Mouse (Mus musculus) cortical plate, adult 2 months (tissue): ENCODE data around the gene Tas2r144. TPM values are rescaled to one million over a fixed set of nuclear protein-coding genes. Genes with fewer than 3 reads are reported as not detected.
A peak's percentile ranks its signal among the peaks of the same experiment; 100 is the strongest.

Source experiments
- H3K27ac ChIP-seq: fragments of 200-500 bp; 2 replicates; pipeline ENCODE4 v1.5.1; 2012; ENCODE audit warnings: low read length, control low read depth, inconsistent platforms; ENCODE audit not compliant: insufficient read depth
- H3K4me1 ChIP-seq: fragments of 200-500 bp; 2 replicates; pipeline ENCODE4 v1.6.1; 2011; ENCODE audit warnings: low read length; ENCODE audit not compliant: control insufficient read depth, insufficient read depth
- H3K4me3 ChIP-seq: fragments of 200-500 bp; 2 replicates; pipeline ENCODE4 v1.5.1; 2011; ENCODE audit warnings: mild to moderate bottlenecking, low read length, control low read depth; ENCODE audit not compliant: insufficient read depth
- CTCF ChIP-seq: fragments of 200-500 bp; IDR thresholded peaks from 2 replicates; pipeline ENCODE4 v1.5.1; 2011; ENCODE audit warnings: mild to moderate bottlenecking, control low read depth, low read length; ENCODE audit not compliant: insufficient read depth; ENCODE audit errors: extremely low read depth
- POLR2A ChIP-seq: fragments of 200-500 bp; IDR thresholded peaks from 2 replicates; pipeline ENCODE4 v1.6.1; 2011; ENCODE audit warnings: mild to moderate bottlenecking, low read length, control low read depth; ENCODE audit not compliant: insufficient read depth; ENCODE audit errors: extremely low read depth
- polyA plus RNA-seq: library from polyadenylated mRNA; depleted of rRNA; stranded (reverse); fragments of >200 nt; gene quantifications from 2 replicates; pipeline ENCODE4 v1.2.3, GENCODE M21; 2012

Tas2r144 gene
- polyA plus RNA-seq, 1 experiment: not detected

DNA sequence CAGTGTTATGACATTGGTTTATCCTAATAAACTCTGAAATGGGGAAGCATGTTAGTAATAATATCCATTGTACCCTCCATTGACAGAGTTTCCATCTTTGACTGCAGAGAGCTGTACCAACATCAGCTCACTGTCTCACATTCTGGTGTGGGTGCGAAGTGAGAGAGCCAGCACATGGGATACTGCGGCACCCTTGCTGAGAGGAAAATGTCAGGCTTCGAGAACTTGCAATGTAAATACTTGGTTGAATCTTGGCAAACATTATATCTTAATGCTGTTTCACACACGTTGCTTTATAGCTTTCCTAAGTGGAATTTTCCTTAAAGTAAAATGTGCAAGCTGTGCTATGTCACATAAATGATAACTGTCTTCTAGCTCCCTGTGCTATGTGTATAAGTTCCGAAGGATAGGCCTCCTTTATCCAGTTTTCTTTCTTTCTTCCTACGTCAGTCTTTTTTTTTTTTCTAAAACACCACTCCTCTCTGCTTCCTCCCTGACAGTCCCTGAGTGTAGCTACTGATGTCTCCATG lies 22.2 kb downstream of the Tas2r144 start:
- H3K4me1 ChIP-seq: no peaks in the 10 kb centered on the region
- no peak overlapping the region for H3K27ac ChIP-seq
- no peak overlapping the region for H3K4me3 ChIP-seq
- TF ChIP-seq POLR2A: no peak
- TF ChIP-seq CTCF: no peak

DNA sequence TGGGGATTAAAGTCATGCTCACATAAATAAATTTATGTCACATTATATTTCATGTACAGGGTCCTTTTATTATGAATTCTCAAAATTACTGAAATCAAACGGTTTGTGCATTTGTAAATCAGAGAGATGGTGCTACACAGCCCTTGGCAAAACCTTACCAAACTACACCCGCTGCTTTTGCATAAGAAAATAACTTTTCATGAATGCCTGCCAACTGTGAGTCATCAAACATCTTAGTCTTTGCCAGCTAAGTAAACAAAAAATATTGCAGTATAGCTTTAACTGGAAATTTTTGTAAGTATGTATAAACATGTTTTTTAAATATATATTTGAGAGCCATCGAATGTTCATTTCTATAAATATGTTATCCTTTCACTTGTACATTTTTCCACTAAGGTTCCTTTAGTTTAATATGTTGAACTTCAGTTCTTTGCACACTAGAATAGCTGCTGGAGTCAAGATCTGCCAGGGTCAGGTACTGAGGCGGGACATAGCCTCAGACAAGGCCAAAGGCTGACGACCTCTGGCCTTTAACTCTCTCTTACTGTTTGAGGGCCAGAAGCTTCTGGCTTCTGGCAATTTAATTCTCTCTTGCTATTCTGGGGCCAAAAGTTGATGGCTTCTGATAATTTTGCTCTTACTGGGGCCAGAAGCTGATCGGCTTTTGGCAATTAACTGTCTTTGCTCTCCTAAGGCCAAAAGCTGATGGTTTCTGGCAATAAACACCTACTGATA lies 26.4 kb downstream of the Tas2r144 start:
- TF ChIP-seq POLR2A: no peak
- no peak for TF ChIP-seq CTCF
- no peaks in the 10 kb centered on the region for H3K4me1 ChIP-seq
- no peak overlapping the region for H3K27ac ChIP-seq
- no peak overlapping the region for H3K4me3 ChIP-seq

DNA sequence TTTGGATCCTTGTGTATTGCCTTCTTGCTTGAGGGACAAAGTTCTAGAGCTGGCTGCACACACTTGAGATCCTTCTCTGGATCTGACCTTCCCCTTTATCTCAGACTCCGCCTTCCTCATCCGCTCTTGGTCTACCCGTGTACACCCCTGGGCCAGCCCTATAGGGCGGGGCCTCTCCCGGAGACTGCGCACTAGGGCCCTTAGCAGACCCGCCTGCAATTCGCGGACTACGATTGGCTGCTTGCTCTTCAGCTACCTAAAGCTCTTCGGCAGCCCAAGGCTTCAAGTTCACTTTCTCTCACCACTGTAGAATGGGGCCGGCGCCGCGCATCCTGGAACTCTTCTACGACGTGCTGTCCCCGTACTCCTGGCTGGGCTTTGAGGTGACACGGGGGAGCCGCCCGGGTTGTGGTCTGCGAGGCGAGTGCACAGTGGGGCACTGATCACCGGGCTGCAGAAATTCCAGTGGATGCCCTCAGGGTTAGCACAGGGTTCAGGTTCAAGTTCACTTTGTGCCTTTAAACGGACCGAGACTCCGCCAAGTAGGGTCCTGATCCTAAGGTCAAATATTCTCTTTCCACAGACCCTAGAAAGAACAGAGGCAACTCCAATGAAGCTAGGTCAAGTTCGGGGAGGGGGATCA lies 30.7 kb downstream of the Tas2r144 start, which contains the start of gene Gstk1:
Gene Gstk1, plus strand, starts transcription at position 225 of the 643 bp plus-strand sequence.
- TF ChIP-seq POLR2A: peak; percentile 55; the same call in 1 of the 2 replicates
- TF ChIP-seq CTCF: no peak
- Histone ChIP-seq H3K4me3 (peak within 1 kb of the TSS; percentile 36), H3K4me1 (no peaks in the 10 kb centered on the region), H3K27ac (no peak within 1 kb of the TSS)

DNA sequence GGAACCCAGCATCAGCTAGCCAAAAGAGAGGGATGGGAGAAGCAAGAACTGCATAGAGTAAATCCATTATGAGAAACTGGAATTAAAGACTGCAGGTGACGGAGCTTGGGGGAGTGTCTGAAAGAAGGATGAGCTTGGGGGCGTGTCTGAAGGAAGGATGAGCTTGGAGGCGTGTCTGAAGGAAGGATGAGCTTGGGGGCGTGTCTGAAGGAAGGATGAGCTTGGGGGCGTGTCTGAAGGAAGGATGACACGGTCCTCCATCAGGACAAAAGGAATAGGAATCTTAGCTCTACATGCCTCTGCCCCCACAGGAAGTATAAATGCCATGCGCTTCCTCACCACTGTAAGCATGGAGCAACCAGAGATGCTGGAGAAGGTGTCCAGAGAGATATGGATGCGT lies 32.0 kb downstream of the Tas2r144 start:
- H3K4me3 ChIP-seq: no peak overlapping the region
- no peak overlapping the region for H3K27ac ChIP-seq
- no peaks in the 10 kb centered on the region for H3K4me1 ChIP-seq
- TF ChIP-seq POLR2A (no peak), CTCF (no peak)

DNA sequence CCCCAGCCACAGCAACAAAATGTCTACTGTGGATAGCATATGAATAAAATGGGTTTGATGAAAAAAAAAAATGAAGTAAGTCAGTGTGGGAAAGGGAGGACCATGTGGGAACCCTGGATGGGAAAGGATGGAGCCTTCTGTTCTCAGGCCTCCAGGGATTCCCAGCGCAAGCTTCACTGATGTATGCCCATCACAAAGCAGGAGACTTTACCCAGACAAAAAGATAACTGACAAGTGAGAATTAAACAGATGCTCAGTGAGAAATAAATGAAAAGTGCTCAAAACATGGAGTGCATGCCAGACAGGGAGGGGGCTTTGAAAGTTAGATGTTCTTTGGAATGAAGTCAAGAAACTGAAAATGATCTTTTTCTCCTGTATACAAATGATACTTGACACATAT lies 32.9 kb downstream of the Tas2r144 start:
- Histone ChIP-seq H3K4me1 (no peaks in the 10 kb centered on the region), H3K4me3 (no peak overlapping the region), H3K27ac (no peak overlapping the region)
- TF ChIP-seq POLR2A (no peak), CTCF (no peak)

DNA sequence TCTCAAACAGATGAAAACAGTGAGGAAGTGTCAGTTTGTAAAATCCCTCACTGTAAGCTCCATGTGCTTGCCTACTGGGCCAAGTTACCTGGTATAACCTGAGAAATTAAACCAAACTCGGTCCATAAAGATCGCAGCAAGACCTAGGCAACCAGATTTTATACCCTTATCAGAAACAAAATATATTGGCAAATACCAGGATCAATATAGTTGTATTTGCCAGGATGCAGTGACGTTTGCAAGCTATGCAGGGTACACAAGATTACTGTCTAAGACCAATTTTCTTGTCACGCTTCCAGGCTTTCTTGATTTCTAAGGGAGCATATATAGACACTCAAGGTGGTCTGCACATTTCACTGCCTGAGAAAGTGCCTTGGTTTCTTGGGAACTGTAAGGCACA lies 36.7 kb downstream of the Tas2r144 start:
- Histone ChIP-seq H3K4me3 (no peak overlapping the region), H3K27ac (no peak overlapping the region), H3K4me1 (no peaks in the 10 kb centered on the region)
- no peak for TF ChIP-seq CTCF
- TF ChIP-seq POLR2A: no peak

DNA sequence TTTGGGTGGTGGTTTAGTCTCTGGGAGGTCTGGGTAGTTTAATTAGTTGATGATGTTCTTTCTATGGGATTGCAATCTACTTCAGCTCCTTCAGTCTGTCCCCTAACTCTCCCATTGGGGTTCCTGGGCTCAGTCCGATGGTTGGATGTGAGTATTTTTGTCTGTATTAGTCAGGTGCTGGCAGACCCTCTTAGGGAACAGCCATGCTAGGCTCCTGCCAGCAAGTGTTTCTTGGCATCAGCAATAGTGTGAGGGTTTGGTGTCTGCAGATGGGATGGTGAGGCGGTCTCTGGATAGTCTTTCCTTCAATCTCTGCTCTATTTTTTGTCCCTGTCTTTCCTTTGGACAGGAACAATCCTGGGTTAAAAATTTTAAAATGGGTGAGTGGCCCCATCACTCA lies 38.0 kb downstream of the Tas2r144 start:
- no peak for TF ChIP-seq CTCF
- TF ChIP-seq POLR2A: no peak
- Histone ChIP-seq H3K4me1 (no peaks in the 10 kb centered on the region), H3K4me3 (no peak overlapping the region), H3K27ac (no peak overlapping the region)

DNA sequence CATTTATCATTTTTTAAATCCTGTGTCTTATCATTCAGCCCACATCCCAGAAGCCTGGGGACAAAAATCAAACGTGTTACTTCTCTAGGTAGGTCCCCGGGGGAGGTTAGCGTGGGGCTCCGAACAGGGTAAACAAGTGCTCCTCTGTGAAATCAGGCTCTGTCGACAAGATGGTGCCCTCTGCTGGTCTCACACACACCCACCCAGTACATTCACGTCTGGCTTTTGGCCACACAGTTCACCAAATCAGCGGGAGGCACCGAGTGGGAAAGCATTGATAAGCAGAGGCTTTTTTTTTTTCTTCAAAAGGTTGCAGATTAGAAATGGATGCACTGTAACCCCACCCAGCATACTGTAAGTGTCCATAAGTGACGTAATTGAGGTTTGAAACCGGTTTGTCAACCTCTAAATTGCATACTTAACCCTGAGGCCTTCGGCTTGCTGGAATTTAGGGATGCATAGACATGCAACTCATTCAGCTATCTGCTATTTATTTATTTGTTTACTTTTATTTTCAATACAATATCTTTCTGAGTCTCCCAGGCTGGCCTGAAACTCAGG lies 42.3 kb downstream of the Tas2r144 start:
- Histone ChIP-seq H3K27ac (no peak overlapping the region), H3K4me1 (no peaks in the 10 kb centered on the region), H3K4me3 (no peak overlapping the region)
- no peak for TF ChIP-seq POLR2A
- peak; percentile 55 for TF ChIP-seq CTCF

DNA sequence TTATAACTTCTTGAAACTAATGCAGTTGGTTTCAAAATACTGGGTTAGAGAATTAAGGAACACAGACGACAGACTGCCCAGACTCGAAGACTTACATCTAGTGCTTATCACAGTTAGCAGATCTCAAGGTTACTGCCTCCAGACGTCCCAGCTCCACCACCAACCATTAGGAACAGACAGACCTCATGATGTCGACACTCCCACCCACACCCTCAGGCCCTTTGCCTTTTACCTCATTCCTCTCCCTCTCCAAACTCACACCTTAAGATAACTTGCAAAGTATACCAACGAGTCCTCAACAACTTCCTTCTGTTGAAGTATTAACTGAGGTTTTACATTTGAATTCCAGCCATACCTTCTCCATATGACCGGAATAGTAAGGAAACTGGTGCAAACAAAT lies 45.3 kb downstream of the Tas2r144 start:
- TF ChIP-seq CTCF (no peak), POLR2A (no peak)
- H3K4me1 ChIP-seq: no peaks in the 10 kb centered on the region
- no peak overlapping the region for H3K27ac ChIP-seq

DNA sequence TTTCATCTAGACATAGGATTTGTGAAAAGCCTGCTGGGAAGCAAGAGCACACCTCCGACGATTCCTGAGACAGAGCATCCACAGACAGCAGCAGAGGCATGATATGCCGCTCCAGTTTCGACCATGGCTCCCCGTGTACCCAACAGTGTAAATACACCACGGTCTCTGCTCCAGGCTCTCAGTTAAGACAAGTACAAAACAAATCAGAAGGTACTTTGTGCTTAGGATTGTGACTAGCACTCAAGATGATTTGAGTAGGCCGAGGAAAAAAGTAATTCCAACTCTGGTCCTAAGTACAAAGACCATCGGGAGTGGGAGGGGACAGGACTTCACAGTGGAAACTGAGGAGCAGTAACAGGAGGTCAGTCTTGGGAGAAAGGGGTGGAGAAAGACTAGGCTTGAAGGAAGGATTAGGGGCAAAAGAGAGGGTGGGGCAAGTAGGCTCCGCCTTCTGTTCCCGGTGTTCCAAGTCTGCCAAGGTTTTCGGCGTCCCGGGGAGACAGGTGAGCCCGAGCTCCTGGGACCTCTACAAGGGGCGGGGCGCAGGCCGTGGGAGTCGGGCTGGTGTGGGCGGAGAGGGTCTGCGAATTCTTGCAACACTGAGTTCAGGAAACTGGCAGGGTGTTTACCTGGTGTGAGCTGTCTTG lies 46.5 kb downstream of the Tas2r144 start, which contains the start of gene Tmem139:
Gene Tmem139, plus strand, starts transcription at position 447 of the 647 bp plus-strand sequence.
- no peak within 1 kb of the TSS for H3K4me3 ChIP-seq
- no peak within 1 kb of the TSS for H3K27ac ChIP-seq
- TF ChIP-seq CTCF (no peak), POLR2A (no peak)
- no peaks in the 10 kb centered on the region; the same call in 1 of the 2 replicates for H3K4me1 ChIP-seq

More for the DNA sequence above, 45.3 kb downstream of the Tas2r144 start:
- H3K4me3 ChIP-seq: no peak overlapping the region
